Mouse (Mus musculus): ENCODE measurements around the gene Polr2f. TPM values are rescaled to one million over a fixed set of nuclear protein-coding genes. Genes with fewer than 3 reads are reported as not detected.

Gene Polr2f
- polyA plus RNA-seq, 1 experiment = 20.3 TPM

- DNase-seq (ENCODE audit: low read depth in 1 of 2, low spot score in 2 of 2) = peak in 1 of 2 experiments; percentile 40
- no peaks in the 10 kb centered on the region for H3K27me3 ChIP-seq (ENCODE audit: control insufficient read depth, insufficient read depth, low read length)
- TF ChIP-seq CTCF (IDR thresholded peaks at IDR 0.05; ENCODE audit: extremely low read depth, insufficient read depth, insufficient read length, insufficient replicate concordance) (peak; percentile 28; the same call in 1 of the 2 replicates), POLR2A (IDR thresholded peaks at IDR 0.05; ENCODE audit: low read depth, low read length) (no peak)
- H3K27ac ChIP-seq (ENCODE audit: insufficient read depth, low read length) = no peak overlapping the region
- WGBS = 79% methylated on average over 13 of the region's 13 CpGs
- H3K4me1 ChIP-seq (ENCODE audit: control insufficient read depth, insufficient read depth, insufficient read length) = no peaks in the 10 kb centered on the region
- H3K4me3 ChIP-seq (ENCODE audit: extremely low read depth, insufficient read depth, insufficient read length) = no peak overlapping the region
- peaks cover 55% of the 10 kb centered on the region for H3K36me3 ChIP-seq (ENCODE audit: control insufficient read depth, insufficient read depth, low read length)
These were observed 14.4 kb upstream of the Polr2f start for GRCm38 (mm10) chr15:79126217-79126932.

- no peak overlapping the region for H3K27ac ChIP-seq (ENCODE audit: insufficient read depth, low read length)
- H3K36me3 ChIP-seq (ENCODE audit: control insufficient read depth, insufficient read depth, low read length) = peaks cover 61% of the 10 kb centered on the region
- H3K27me3 ChIP-seq (ENCODE audit: control insufficient read depth, insufficient read depth, low read length) = no peaks in the 10 kb centered on the region
- DNase-seq (ENCODE audit: low read depth in 1 of 2, low spot score in 2 of 2) = no peak
- no peak for TF ChIP-seq CTCF (IDR thresholded peaks at IDR 0.05; ENCODE audit: extremely low read depth, insufficient read depth, insufficient read length, insufficient replicate concordance)
- TF ChIP-seq POLR2A (IDR thresholded peaks at IDR 0.05; ENCODE audit: low read depth, low read length) = no peak
- H3K4me3 ChIP-seq (ENCODE audit: extremely low read depth, insufficient read depth, insufficient read length) = no peak overlapping the region
- 94% methylated on average over 12 of the region's 12 CpGs for WGBS
- H3K4me1 ChIP-seq (ENCODE audit: control insufficient read depth, insufficient read depth, insufficient read length) = no peaks in the 10 kb centered on the region
These were observed 13.7 kb upstream of the Polr2f start for GRCm38 (mm10) chr15:79127101-79127500.

- WGBS = 94% methylated on average over 5 of the region's 5 CpGs
- Histone ChIP-seq H3K4me3 (ENCODE audit: extremely low read depth, insufficient read depth, insufficient read length) (no peak overlapping the region), H3K4me1 (ENCODE audit: control insufficient read depth, insufficient read depth, insufficient read length) (no peaks in the 10 kb centered on the region), H3K27ac (ENCODE audit: insufficient read depth, low read length) (no peak overlapping the region), H3K36me3 (ENCODE audit: control insufficient read depth, insufficient read depth, low read length) (peaks cover 63% of the 10 kb centered on the region), H3K27me3 (ENCODE audit: control insufficient read depth, insufficient read depth, low read length) (no peaks in the 10 kb centered on the region)
- TF ChIP-seq CTCF (IDR thresholded peaks at IDR 0.05; ENCODE audit: extremely low read depth, insufficient read depth, insufficient read length, insufficient replicate concordance) (peak; percentile 21; the same call in 1 of the 2 replicates), POLR2A (IDR thresholded peaks at IDR 0.05; ENCODE audit: low read depth, low read length) (no peak)
- DNase-seq (ENCODE audit: low read depth in 1 of 2, low spot score in 2 of 2) = no peak
These were observed 12.6 kb upstream of the Polr2f start for GRCm38 (mm10) chr15:79128208-79128607.

GRCm38 (mm10) chr15:79129311-79129710 lies 11.5 kb upstream of the Polr2f start:
- H3K36me3 ChIP-seq (ENCODE audit: control insufficient read depth, insufficient read depth, low read length) = peaks cover 62% of the 10 kb centered on the region
- TF ChIP-seq POLR2A (IDR thresholded peaks at IDR 0.05; ENCODE audit: low read depth, low read length) (no peak), CTCF (IDR thresholded peaks at IDR 0.05; ENCODE audit: extremely low read depth, insufficient read depth, insufficient read length, insufficient replicate concordance) (no peak)
- no peaks in the 10 kb centered on the region for H3K27me3 ChIP-seq (ENCODE audit: control insufficient read depth, insufficient read depth, low read length)
- WGBS = 82% methylated on average over 7 of the region's 7 CpGs
- no peak overlapping the region for H3K4me3 ChIP-seq (ENCODE audit: extremely low read depth, insufficient read depth, insufficient read length)
- H3K27ac ChIP-seq (ENCODE audit: insufficient read depth, low read length) = no peak overlapping the region
- DNase-seq (ENCODE audit: low read depth in 1 of 2, low spot score in 2 of 2) = no peak
- H3K4me1 ChIP-seq (ENCODE audit: control insufficient read depth, insufficient read depth, insufficient read length) = no peaks in the 10 kb centered on the region

- H3K36me3 ChIP-seq (ENCODE audit: control insufficient read depth, insufficient read depth, low read length) = peaks cover 56% of the 10 kb centered on the region
- no peak for TF ChIP-seq POLR2A (IDR thresholded peaks at IDR 0.05; ENCODE audit: low read depth, low read length)
- no peak for TF ChIP-seq CTCF (IDR thresholded peaks at IDR 0.05; ENCODE audit: extremely low read depth, insufficient read depth, insufficient read length, insufficient replicate concordance)
- H3K27me3 ChIP-seq (ENCODE audit: control insufficient read depth, insufficient read depth, low read length) = no peaks in the 10 kb centered on the region
- 91% methylated on average over 10 of the region's 10 CpGs for WGBS
- DNase-seq (ENCODE audit: low read depth in 1 of 2, low spot score in 2 of 2) = no peak
- no peak overlapping the region for H3K27ac ChIP-seq (ENCODE audit: insufficient read depth, low read length)
- no peak overlapping the region for H3K4me3 ChIP-seq (ENCODE audit: extremely low read depth, insufficient read depth, insufficient read length)
- H3K4me1 ChIP-seq (ENCODE audit: control insufficient read depth, insufficient read depth, insufficient read length) = no peaks in the 10 kb centered on the region
These were observed 10.0 kb upstream of the Polr2f start for GRCm38 (mm10) chr15:79130782-79131181.

GRCm38 (mm10) chr15:79131442-79131841 lies 9.4 kb upstream of the Polr2f start:
- WGBS = 86% methylated on average over 7 of the region's 7 CpGs
- DNase-seq (ENCODE audit: low read depth in 1 of 2, low spot score in 2 of 2) = no peak
- no peak for TF ChIP-seq POLR2A (IDR thresholded peaks at IDR 0.05; ENCODE audit: low read depth, low read length)
- TF ChIP-seq CTCF (IDR thresholded peaks at IDR 0.05; ENCODE audit: extremely low read depth, insufficient read depth, insufficient read length, insufficient replicate concordance) = no peak
- Histone ChIP-seq H3K27ac (ENCODE audit: insufficient read depth, low read length) (no peak overlapping the region), H3K4me1 (ENCODE audit: control insufficient read depth, insufficient read depth, insufficient read length) (no peaks in the 10 kb centered on the region), H3K36me3 (ENCODE audit: control insufficient read depth, insufficient read depth, low read length) (peaks cover 53% of the 10 kb centered on the region), H3K27me3 (ENCODE audit: control insufficient read depth, insufficient read depth, low read length) (no peaks in the 10 kb centered on the region), H3K4me3 (ENCODE audit: extremely low read depth, insufficient read depth, insufficient read length) (no peak overlapping the region)

GRCm38 (mm10) chr15:79133191-79133661 lies 7.6 kb upstream of the Polr2f start:
- no peaks in the 10 kb centered on the region for H3K27me3 ChIP-seq (ENCODE audit: control insufficient read depth, insufficient read depth, low read length)
- H3K4me1 ChIP-seq (ENCODE audit: control insufficient read depth, insufficient read depth, insufficient read length) = no peaks in the 10 kb centered on the region
- no peak for DNase-seq (ENCODE audit: low read depth in 1 of 2, low spot score in 2 of 2)
- H3K36me3 ChIP-seq (ENCODE audit: control insufficient read depth, insufficient read depth, low read length) = peaks cover 38% of the 10 kb centered on the region
- no peak for TF ChIP-seq POLR2A (IDR thresholded peaks at IDR 0.05; ENCODE audit: low read depth, low read length)
- TF ChIP-seq CTCF (IDR thresholded peaks at IDR 0.05; ENCODE audit: extremely low read depth, insufficient read depth, insufficient read length, insufficient replicate concordance) = no peak
- 81% methylated on average over 6 of the region's 6 CpGs for WGBS
- H3K27ac ChIP-seq (ENCODE audit: insufficient read depth, low read length) = no peak overlapping the region
- H3K4me3 ChIP-seq (ENCODE audit: extremely low read depth, insufficient read depth, insufficient read length) = no peak overlapping the region

Data from spleen, adult 2 months (tissue).